Mouse (Mus musculus) ovary, postnatal 14 days (tissue): Measurements from ENCODE around the gene Ulk3.
A peak's percentile ranks its signal among the peaks of the same experiment; 100 is the strongest.

Experiments
- DNase-seq: peaks from one replicate; pipeline ENCODE4 v3.0.0; 2022; ENCODE audit warnings: low spot score

The Ulk3 gene

GRCm38 (mm10) chr9:57568500-57568899 is 20.8 kb upstream of the Ulk3 start:
- DNase-seq = no peak

- no peak for DNase-seq
Observed at GRCm38 (mm10) chr9:57574397-57574796, 14.9 kb upstream of the Ulk3 start.

GRCm38 (mm10) chr9:57575577-57575976 is 13.7 kb upstream of the Ulk3 start:
- no peak for DNase-seq

GRCm38 (mm10) chr9:57577144-57577849 is 12.0 kb upstream of the Ulk3 start:
- no peak for DNase-seq

GRCm38 (mm10) chr9:57584991-57585390 is 4.3 kb upstream of the Ulk3 start:
- no peak for DNase-seq

GRCm38 (mm10) chr9:57590726-57591125 is 1.5 kb downstream of the Ulk3 start:
- DNase-seq = no peak

- no peak for DNase-seq
Observed at GRCm38 (mm10) chr9:57593454-57594173, 4.4 kb downstream of the Ulk3 start.

GRCm38 (mm10) chr9:57594174-57594509 is 4.9 kb downstream of the Ulk3 start:
- no peak for DNase-seq

GRCm38 (mm10) chr9:57597265-57597664 is 8.0 kb downstream of the Ulk3 start:
- DNase-seq = no peak

- no peak for DNase-seq
Observed at GRCm38 (mm10) chr9:57597929-57598382, 8.7 kb downstream of the Ulk3 start.

GRCm38 (mm10) chr9:57598851-57599563 is 9.8 kb downstream of the Ulk3 start:
- no peak for DNase-seq

GRCm38 (mm10) chr9:57600620-57601352 is 11.5 kb downstream of the Ulk3 start:
- no peak for DNase-seq

- DNase-seq = no peak
Observed at GRCm38 (mm10) chr9:57601353-57601706, 12.1 kb downstream of the Ulk3 start.

GRCm38 (mm10) chr9:57602098-57602497 is 12.8 kb downstream of the Ulk3 start:
- DNase-seq = no peak

GRCm38 (mm10) chr9:57604875-57605274 is 15.6 kb downstream of the Ulk3 start:
- no peak for DNase-seq

- no peak for DNase-seq
Observed at GRCm38 (mm10) chr9:57605503-57605902, 16.3 kb downstream of the Ulk3 start.

GRCm38 (mm10) chr9:57606139-57606851 is 17.0 kb downstream of the Ulk3 start, which contains the start of gene Cplx3:
Gene Cplx3, minus strand, starts transcription at chr9:57606281.
- DNase-seq = peak; percentile 58

- no peak for DNase-seq
Observed at GRCm38 (mm10) chr9:57609803-57610202, 20.6 kb downstream of the Ulk3 start.

GRCm38 (mm10) chr9:57610359-57610826 is 21.1 kb downstream of the Ulk3 start:
- DNase-seq = no peak

- DNase-seq = no peak
Observed at GRCm38 (mm10) chr9:57612587-57612986, 23.3 kb downstream of the Ulk3 start.

GRCm38 (mm10) chr9:57613975-57614374 is 24.7 kb downstream of the Ulk3 start:
- DNase-seq = no peak

GRCm38 (mm10) chr9:57614786-57615185 is 25.5 kb downstream of the Ulk3 start:
- no peak for DNase-seq
